Mouse (Mus musculus): ENCODE results near the gene 4930524B15Rik. TPM values are rescaled to one million over a fixed set of nuclear protein-coding genes. Genes with fewer than 3 reads are reported as not detected.

4930524B15Rik gene
- total RNA-seq, 2 experiments from 2014 or later, result not detected

Other genes with a start within 250 kb of the 4930524B15Rik start
- 100 to 1,000 TPM in 1 of 2 experiments, 10 to 100 TPM in 1; 98.3 to 115 TPM for gene Cpeb4, start 93.4 kb upstream of the 4930524B15Rik start, total RNA-seq (2021)
- not detected for gene Nsg2, start 34.9 kb downstream of the 4930524B15Rik start, total RNA-seq (2021)
- not detected for gene Il9r, start 234.7 kb downstream of the 4930524B15Rik start, total RNA-seq (2021)
- gene Snrnp25, start 239.8 kb downstream of the 4930524B15Rik start, total RNA-seq (2021), result 10 to 100 TPM in 1 of 2 experiments, 1 to 10 TPM in 1; 9.3 to 12.1 TPM